11 mouse cellular contexts compared by ENCODE assay signal in genomic region chr11:50333181-50333580, GRCm38 (mm10). TPM values are rescaled to one million over a fixed set of nuclear protein-coding genes. Genes with fewer than 3 reads are reported as not detected.
"Had no signal": no experiment of that assay in that cellular context is flagged by ENCODE, and none has a peak within 500 bp of the region (broad histone marks: within the 10 kb centered on the region; RNA-seq: fewer than 3 reads in every experiment).

No protein-coding gene starts in this region.

- DNase-seq: kidney, postnatal 25 days; layer of hippocampus, postnatal 36 days; liver, embryonic 13.5 days; liver, postnatal 0 days; lung, postnatal 14 days; spleen, adult 18-20 months; thymus, adult 18-20 months; thymus, postnatal 14 days had no signal

RNA-seq across cellular contexts. Expression of gene Cby3, which starts 21.1 kb away (rescaled TPM):
- total RNA-seq: layer of hippocampus, postnatal 36 days; left cerebral cortex, postnatal 10 days; monocyte, adult 5-6 weeks; neutrophil, adult 5-6 weeks had no signal
